Mouse (Mus musculus) embryonic facial prominence, embryonic 14.5 days (tissue): ENCODE data around the gene Limch1. TPM values are rescaled to one million over a fixed set of nuclear protein-coding genes. Genes with fewer than 3 reads are reported as not detected.

ENCODE experiments used
- ATAC-seq: fragments of 200-750 bp; cut with Nextera tagmentation; 2 replicates; pipeline ENCODE4 v1.8.0; 2017; ENCODE audit warnings: low read depth, moderate number of reproducible peaks, moderate TSS enrichment
- DNase-seq: peaks from one replicate; pipeline ENCODE4 v3.0.0-alpha.2; 2015; ENCODE audit warnings: low spot score
- H3K27ac ChIP-seq: fragments of 300-500 bp; sonication (generic); replicated peaks from 2 replicates; pipeline ENCODE4 v1.5.1; 2014; ENCODE audit warnings: low read depth, mild to moderate bottlenecking, low read length, moderate library complexity
- H3K27me3 ChIP-seq: fragments of 300-500 bp; sonication (generic); replicated peaks from 2 replicates; pipeline ENCODE4 v1.6.1; 2014; ENCODE audit warnings: low read length; ENCODE audit not compliant: control insufficient read depth, insufficient read depth
- H3K36me3 ChIP-seq: fragments of 300-500 bp; sonication (generic); 2 replicates; pipeline ENCODE4 v1.6.1; 2014; ENCODE audit warnings: low read length, mixed read lengths; ENCODE audit not compliant: control insufficient read depth, insufficient read depth
- H3K4me1 ChIP-seq: fragments of 300-500 bp; sonication (generic); 2 replicates; pipeline ENCODE4 v1.6.1; 2014; ENCODE audit warnings: antibody characterized with exemption, low read length; ENCODE audit not compliant: control insufficient read depth, insufficient read depth
- H3K4me2 ChIP-seq: fragments of 300-500 bp; sonication (generic); 2 replicates; pipeline ENCODE4 v1.6.1; 2014; ENCODE audit warnings: low read depth, mild to moderate bottlenecking, low read length, moderate library complexity, mixed read lengths
- H3K4me3 ChIP-seq: fragments of 300-500 bp; sonication (generic); 2 replicates; pipeline ENCODE4 v1.5.1; 2014; ENCODE audit warnings: low read depth, mild to moderate bottlenecking, low read length
- H3K9ac ChIP-seq: fragments of 300-500 bp; sonication (generic); 2 replicates; pipeline ENCODE4 v1.6.1; 2014; ENCODE audit warnings: low read depth, mild to moderate bottlenecking, low read length, moderate library complexity, mixed read lengths
- H3K9me3 ChIP-seq: fragments of 300-500 bp; sonication (generic); 2 replicates; pipeline ENCODE4 v1.6.1; 2016; ENCODE audit warnings: low read length; ENCODE audit not compliant: control insufficient read depth
- WGBS: fragments of 180-500 bp; shearing (Covaris S2); extraction: QIAGEN DNeasy Blood & Tissue Kit; methylation state at CpG from one replicate; pipeline ENCODE4 v1.1.7; 2014; 5-methylcytosine and 5-hydroxymethylcytosine counted together
- polyA plus RNA-seq: library from polyadenylated mRNA; unstranded; fragments of >200 nt; fragmentation: Nextera tagmentation; extraction: Ambion mirVana; gene quantifications from 2 replicates; pipeline ENCODE4 v1.2.1, GENCODE M21; 2014

Limch1 gene
- polyA plus RNA-seq, 1 experiment from 2014 or later: 71.1 TPM

DNA sequence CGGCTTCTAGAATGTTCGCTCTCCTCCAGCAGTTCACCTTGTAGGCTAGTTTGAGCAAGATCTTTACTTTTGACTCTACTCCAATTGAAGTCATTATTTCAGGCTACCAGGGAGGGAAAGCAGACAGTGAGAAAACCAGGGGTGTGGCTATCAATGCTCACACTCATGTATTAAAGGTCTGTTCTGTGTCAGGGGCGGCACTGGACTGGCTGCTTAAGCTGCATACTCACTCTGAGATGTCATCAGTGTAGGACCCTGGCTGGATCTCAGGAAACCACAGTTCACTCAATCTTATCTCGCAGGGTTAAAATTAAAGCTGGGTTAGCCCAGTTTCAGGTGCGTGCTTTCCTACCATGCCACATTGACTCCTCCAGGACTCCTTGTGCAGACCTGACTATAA is 142.4 kb downstream of the Limch1 start:
- no peak for ATAC-seq
- WGBS: 95% methylated on average over 5 of the region's 5 CpGs

GRCm38 (mm10) chr5:66889337-66889736 is 143.7 kb downstream of the Limch1 start:
- Histone ChIP-seq H3K9ac (no peak overlapping the region), H3K9me3 (peaks cover 7% of the 10 kb centered on the region), H3K27me3 (no peaks in the 10 kb centered on the region), H3K4me1 (0 out of 2 replicates have a peak, but pooled peaks cover 2% of the 10 kb centered on the region), H3K4me2 (no peak overlapping the region), H3K4me3 (no peak overlapping the region), H3K36me3 (no peaks in the 10 kb centered on the region), H3K27ac (no peak overlapping the region)
- DNase-seq (no peak), ATAC-seq (no peak)
- 79% methylated on average over 11 of the region's 11 CpGs for WGBS

More for the DNA sequence above, 142.4 kb downstream of the Limch1 start:
- 0 out of 2 replicates have a peak, but pooled peaks cover 2% of the 10 kb centered on the region for H3K4me1 ChIP-seq
- no peaks in the 10 kb centered on the region for H3K27me3 ChIP-seq
- peaks cover 7% of the 10 kb centered on the region for H3K9me3 ChIP-seq
- no peaks in the 10 kb centered on the region for H3K36me3 ChIP-seq
- no peak overlapping the region for H3K4me3 ChIP-seq
- DNase-seq: no peak
- H3K27ac ChIP-seq: no peak overlapping the region
- H3K9ac ChIP-seq: no peak overlapping the region
- no peak overlapping the region for H3K4me2 ChIP-seq

- no peak overlapping the region for H3K9ac ChIP-seq
- H3K4me3 ChIP-seq: no peak overlapping the region
- H3K9me3 ChIP-seq: no peaks in the 10 kb centered on the region
- H3K27ac ChIP-seq: no peak overlapping the region
- no peaks in the 10 kb centered on the region for H3K27me3 ChIP-seq
- ATAC-seq (no peak), DNase-seq (no peak)
- no peak overlapping the region for H3K4me2 ChIP-seq
- H3K36me3 ChIP-seq: no peaks in the 10 kb centered on the region
- H3K4me1 ChIP-seq: no peaks in the 10 kb centered on the region
- 73% methylated on average over 9 of the region's 9 CpGs for WGBS
Measured at GRCm38 (mm10) chr5:66895440-66896120, 150.0 kb downstream of the Limch1 start.

GRCm38 (mm10) chr5:66897584-66897983 is 152.0 kb downstream of the Limch1 start:
- no peak for ATAC-seq
- no peak for DNase-seq
- Histone ChIP-seq H3K27me3 (no peaks in the 10 kb centered on the region), H3K4me2 (no peak overlapping the region), H3K27ac (no peak overlapping the region), H3K4me1 (no peaks in the 10 kb centered on the region), H3K9ac (no peak overlapping the region), H3K36me3 (no peaks in the 10 kb centered on the region), H3K9me3 (no peaks in the 10 kb centered on the region), H3K4me3 (no peak overlapping the region)
- WGBS: 74% methylated on average over 5 of the region's 5 CpGs

GRCm38 (mm10) chr5:66898252-66898651 is 152.6 kb downstream of the Limch1 start:
- no peak overlapping the region for H3K9ac ChIP-seq
- 77% methylated on average over 1 of the region's 1 CpGs for WGBS
- no peak for ATAC-seq

GRCm38 (mm10) chr5:66898811-66899430 is 153.3 kb downstream of the Limch1 start:
- no peak overlapping the region for H3K4me3 ChIP-seq

More at GRCm38 (mm10) chr5:66898252-66898651, 152.6 kb downstream of the Limch1 start:
- Histone ChIP-seq H3K27ac (no peak overlapping the region), H3K4me2 (no peak overlapping the region), H3K4me3 (no peak overlapping the region), H3K4me1 (no peaks in the 10 kb centered on the region), H3K36me3 (no peaks in the 10 kb centered on the region), H3K27me3 (no peaks in the 10 kb centered on the region), H3K9me3 (no peaks in the 10 kb centered on the region)
- no peak for DNase-seq

GRCm38 (mm10) chr5:66901116-66901515 is 155.5 kb downstream of the Limch1 start:
- no peak overlapping the region for H3K9ac ChIP-seq
- WGBS: 85% methylated on average over 4 of the region's 4 CpGs
- DNase-seq (peak; percentile 39), ATAC-seq (0 out of 2 replicates have a peak, but pooled peaks have one; percentile 22)
- H3K9me3 ChIP-seq: no peaks in the 10 kb centered on the region
- no peak overlapping the region for H3K4me3 ChIP-seq
- no peaks in the 10 kb centered on the region for H3K27me3 ChIP-seq
- peaks cover 8% of the 10 kb centered on the region; the same call in 1 of the 2 replicates for H3K4me1 ChIP-seq
- no peak overlapping the region for H3K4me2 ChIP-seq
- no peaks in the 10 kb centered on the region for H3K36me3 ChIP-seq
- H3K27ac ChIP-seq: no peak overlapping the region

More at GRCm38 (mm10) chr5:66898811-66899430, 153.3 kb downstream of the Limch1 start:
- H3K9ac ChIP-seq: no peak overlapping the region
- H3K4me1 ChIP-seq: no peaks in the 10 kb centered on the region
- H3K27ac ChIP-seq: no peak overlapping the region
- no peak for DNase-seq
- no peak for ATAC-seq
- no peaks in the 10 kb centered on the region for H3K36me3 ChIP-seq
- no peaks in the 10 kb centered on the region for H3K9me3 ChIP-seq
- WGBS: 74% methylated on average over 9 of the region's 9 CpGs
- H3K4me2 ChIP-seq: no peak overlapping the region
- H3K27me3 ChIP-seq: no peaks in the 10 kb centered on the region

DNA sequence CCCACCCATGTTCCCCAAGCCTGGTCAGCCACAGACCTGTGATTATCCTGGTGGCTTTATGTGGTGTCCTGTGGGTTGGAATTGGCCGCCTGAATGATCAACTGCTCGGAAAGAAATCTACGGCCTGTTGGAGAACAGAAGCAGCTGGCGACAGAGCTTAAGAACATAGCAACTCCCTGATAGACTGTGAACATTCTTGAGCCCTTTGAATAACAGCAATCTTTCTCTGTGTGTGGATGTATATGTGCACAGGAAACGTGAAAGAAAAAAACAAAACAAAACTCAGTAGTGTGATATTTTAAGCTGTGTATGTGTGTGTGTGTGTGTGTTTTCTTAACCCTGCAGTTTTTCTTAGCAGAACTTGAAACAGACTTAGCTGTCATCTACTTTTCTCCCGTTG is 159.2 kb downstream of the Limch1 start:
- Histone ChIP-seq H3K9ac (no peak overlapping the region), H3K4me3 (no peak overlapping the region), H3K4me2 (no peak overlapping the region), H3K4me1 (peaks cover 12% of the 10 kb centered on the region), H3K27ac (no peak overlapping the region), H3K9me3 (no peaks in the 10 kb centered on the region), H3K36me3 (no peaks in the 10 kb centered on the region), H3K27me3 (no peaks in the 10 kb centered on the region)
- 62% methylated on average over 6 of the region's 6 CpGs for WGBS
- ATAC-seq (no peak), DNase-seq (no peak)
